Mouse (Mus musculus) megakaryocyte, embryonic 14.5 days (primary cell): Measurements from ENCODE around the gene Defb19.

ENCODE experiments used
- FLI1 ChIP-seq: IDR thresholded peaks from 2 replicates; pipeline ENCODE4 v1.6.1; 2012; ENCODE audit warnings: low read length, inconsistent platforms, mixed read lengths
- GATA1 ChIP-seq: IDR thresholded peaks from 3 replicates; pipeline ENCODE4 v1.6.1; 2012; ENCODE audit warnings: mixed read lengths, low read length, inconsistent platforms, borderline replicate concordance

- TF ChIP-seq GATA1 (no peak), FLI1 (no peak)
Measured at GRCm38 (mm10) chr2:152607746-152608145, 27.6 kb upstream of the Defb19 start.
